Mouse (Mus musculus) frontal cortex, postnatal 10 days (tissue): Measurements from ENCODE around the gene Rex1bd.

ENCODE experiments used
- DNase-seq, 2 experiments: peaks; one replicate each; pipeline ENCODE4 v3.0.0; 2022; ENCODE audit warnings: low spot score in 2 of 2, mixed read lengths in 1 of 2

Gene Rex1bd

GRCm38 (mm10) chr8:70506328-70507026, at the start of gene Rex1bd:
TSS of gene Rex1bd (minus strand) at chr8:70506752.
- peak; percentile 87 to 92 for DNase-seq

- no peak for DNase-seq
Measured at GRCm38 (mm10) chr8:70555079-70555747, 48.7 kb upstream of the Rex1bd start.

- DNase-seq = no peak
Measured at GRCm38 (mm10) chr8:70553740-70554139, 47.2 kb upstream of the Rex1bd start.

- no peak for DNase-seq
Measured at GRCm38 (mm10) chr8:70552836-70553235, 46.3 kb upstream of the Rex1bd start.

GRCm38 (mm10) chr8:70551558-70552161, 45.1 kb upstream of the Rex1bd start:
- DNase-seq = no peak

GRCm38 (mm10) chr8:70549412-70550184, 43.0 kb upstream of the Rex1bd start:
- no peak for DNase-seq

- no peak for DNase-seq
Measured at GRCm38 (mm10) chr8:70547762-70548161, 41.2 kb upstream of the Rex1bd start.

- DNase-seq = no peak
Measured at GRCm38 (mm10) chr8:70546412-70546811, 39.9 kb upstream of the Rex1bd start.

- no peak for DNase-seq
Measured at GRCm38 (mm10) chr8:70544200-70544687, 37.7 kb upstream of the Rex1bd start.

- no peak for DNase-seq
Measured at GRCm38 (mm10) chr8:70541081-70541480, 34.5 kb upstream of the Rex1bd start.

GRCm38 (mm10) chr8:70540507-70541071, 34.0 kb upstream of the Rex1bd start:
- DNase-seq = no peak

- DNase-seq = no peak
Measured at GRCm38 (mm10) chr8:70540013-70540506, 33.5 kb upstream of the Rex1bd start.

- peak; percentile 99 to 100 for DNase-seq
Measured at GRCm38 (mm10) chr8:70539077-70539813, 32.7 kb upstream of the Rex1bd start, which contains the start of gene Ell. TSS of gene Ell (plus strand) at chr8:70539457.

GRCm38 (mm10) chr8:70538633-70539076, 32.1 kb upstream of the Rex1bd start:
- peak; percentile 99 to 100 for DNase-seq

GRCm38 (mm10) chr8:70538024-70538579, 31.6 kb upstream of the Rex1bd start:
- peak in 1 of 2 experiments; percentile 72 for DNase-seq

- DNase-seq = no peak
Measured at GRCm38 (mm10) chr8:70535701-70536100, 29.1 kb upstream of the Rex1bd start.

- DNase-seq = no peak
Measured at GRCm38 (mm10) chr8:70535221-70535620, 28.7 kb upstream of the Rex1bd start.

GRCm38 (mm10) chr8:70534281-70534680, 27.7 kb upstream of the Rex1bd start:
- no peak for DNase-seq

- no peak for DNase-seq
Measured at GRCm38 (mm10) chr8:70530314-70530713, 23.8 kb upstream of the Rex1bd start.

GRCm38 (mm10) chr8:70529741-70530161, 23.2 kb upstream of the Rex1bd start:
- DNase-seq = no peak
